ENCODE assay signal across 16 mouse cellular contexts in the genomic region with DNA sequence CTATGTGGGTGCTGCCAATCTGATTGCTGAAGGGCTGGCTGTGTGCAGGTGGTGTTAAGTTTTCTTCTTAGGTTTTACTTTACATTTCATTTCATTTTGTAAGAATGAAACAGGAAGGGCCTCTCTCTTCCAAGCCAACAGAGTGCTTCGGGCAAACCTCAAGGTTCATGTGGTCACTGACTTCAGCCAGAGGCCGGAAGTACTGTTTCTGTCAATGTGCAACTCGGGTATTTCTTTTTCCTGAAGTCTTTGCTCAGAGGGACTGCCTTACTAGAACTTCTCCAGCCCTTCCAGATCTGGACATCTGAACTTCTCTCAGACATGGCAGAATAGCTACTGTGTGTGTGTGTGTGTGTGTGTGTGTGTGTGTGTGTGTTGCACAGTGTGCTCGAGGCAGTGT. TPM values are rescaled to one million over a fixed set of nuclear protein-coding genes. Genes with fewer than 3 reads are reported as not detected.
A peak's percentile ranks its signal among the peaks of the same experiment; 100 is the strongest.
DNase-seq lines count a peak whose midpoint lies in the region; ATAC-seq and TF ChIP-seq lines count a peak whose summit lies in the region.
"Had no signal": no experiment of that assay in that cellular context is flagged by ENCODE, and none has a peak within 500 bp of the region (broad histone marks: within the 10 kb centered on the region; RNA-seq: fewer than 3 reads in every experiment).

A gene (plus strand): TSS at position 213 of the 400 bp plus-strand sequence.

- H3K9ac ChIP-seq in lung, embryonic 14.5 days, result no peak within 1 kb of the TSS
- H3K9ac ChIP-seq in neural tube, embryonic 15.5 days (replicated peaks), result no peak within 1 kb of the TSS
- H3K9ac ChIP-seq: forebrain, embryonic 12.5 days; hindbrain, embryonic 12.5 days; liver, embryonic 14.5 days had no signal

- TF ChIP-seq CTCF in lung, embryonic 14.5 days (IDR thresholded peaks at IDR 0.05; ENCODE audit: low read depth), result no peak
- TF ChIP-seq CTCF in small intestine, adult 2 months (IDR thresholded peaks at IDR 0.05; ENCODE audit: extremely low read depth, insufficient read length, insufficient replicate concordance, low read depth, low read length), result no peak

- H3K4me1 ChIP-seq in heart, embryonic 10.5 days, result no peaks in the 10 kb centered on the region; the same call in 1 of the 2 replicates
- H3K4me1 ChIP-seq in lung, embryonic 14.5 days (ENCODE audit: insufficient read depth), result no peaks in the 10 kb centered on the region
- H3K4me1 ChIP-seq in small intestine, adult 2 months (ENCODE audit: control insufficient read depth, insufficient read depth, insufficient read length, low read length), result no peaks in the 10 kb centered on the region
- no peaks in the 10 kb centered on the region for H3K4me1 ChIP-seq in neural tube, embryonic 15.5 days
- H3K4me1 ChIP-seq: forebrain, embryonic 12.5 days; hindbrain, embryonic 12.5 days had no signal

- no peak within 1 kb of the TSS for H3K4me2 ChIP-seq in lung, embryonic 14.5 days
- no peak within 1 kb of the TSS for H3K4me2 ChIP-seq in neural tube, embryonic 15.5 days
- H3K4me2 ChIP-seq: forebrain, embryonic 12.5 days; hindbrain, embryonic 12.5 days had no signal

- DNase-seq in heart, adult 9 months (ENCODE audit: low spot score in 2 of 2), result peak; percentile 10 to 11
- DNase-seq in heart, embryonic 10.5 days (ENCODE audit: low spot score), result no peak
- peak; percentile 5 for DNase-seq in lung, embryonic 14.5 days
- no peak for DNase-seq in lung, postnatal 14 days
- peak; percentile 51 to 70 for DNase-seq in kidney, postnatal 25 days
- no peak for DNase-seq in right cerebral cortex, postnatal 36 days (ENCODE audit: low spot score in 2 of 2)
- DNase-seq: adrenal gland, postnatal 14 days; cerebellum, postnatal 36 days had no signal

- 72% methylated on average over 4 of the region's 4 CpGs for WGBS in heart, embryonic 10.5 days
- whole genome bisulfite sequencing in lung, embryonic 14.5 days, result 64% methylated on average over 4 of the region's 4 CpGs
- 51% methylated on average over 4 of the region's 4 CpGs for WGBS in small intestine, adult 2 months
- 85% methylated on average over 4 of the region's 4 CpGs for WGBS in neural tube, embryonic 15.5 days

- H3K4me3 ChIP-seq in heart, embryonic 10.5 days, result no peak within 1 kb of the TSS
- H3K4me3 ChIP-seq in lung, embryonic 14.5 days (ENCODE audit: low read depth, low read length), result no peak within 1 kb of the TSS
- H3K4me3 ChIP-seq in small intestine, adult 2 months (ENCODE audit: low read depth, low read length), result no peak within 1 kb of the TSS; the same call in 1 of the 2 replicates
- H3K4me3 ChIP-seq in neural tube, embryonic 15.5 days (replicated peaks), result no peak within 1 kb of the TSS
- H3K4me3 ChIP-seq: forebrain, embryonic 12.5 days; hindbrain, embryonic 12.5 days; myocyte had no signal

- no peaks in the 10 kb centered on the region for H3K27me3 ChIP-seq in heart, embryonic 10.5 days (ENCODE audit: insufficient read depth, poor library complexity, severe bottlenecking)
- no peaks in the 10 kb centered on the region for H3K27me3 ChIP-seq in lung, embryonic 14.5 days (ENCODE audit: insufficient read depth, low read length)
- H3K27me3 ChIP-seq in small intestine, adult 2 months (ENCODE audit: control insufficient read depth, insufficient read depth, low read length), result no peaks in the 10 kb centered on the region
- no peaks in the 10 kb centered on the region for H3K27me3 ChIP-seq in neural tube, embryonic 15.5 days (replicated peaks)
- H3K27me3 ChIP-seq: forebrain, embryonic 12.5 days; hindbrain, embryonic 12.5 days had no signal

- H3K9me3 ChIP-seq in heart, embryonic 10.5 days, result no peaks in the 10 kb centered on the region
- H3K9me3 ChIP-seq in lung, embryonic 14.5 days (ENCODE audit: low read depth, low read length), result no peaks in the 10 kb centered on the region
- H3K9me3 ChIP-seq in neural tube, embryonic 15.5 days (replicated peaks), result no peaks in the 10 kb centered on the region
- H3K9me3 ChIP-seq: forebrain, embryonic 12.5 days; G1E; hindbrain, embryonic 12.5 days had no signal

- no peak for TF ChIP-seq POLR2A in small intestine, adult 2 months (IDR thresholded peaks at IDR 0.05; ENCODE audit: low read depth, low read length)

- no peak within 1 kb of the TSS for H3K27ac ChIP-seq in heart, embryonic 10.5 days
- no peak within 1 kb of the TSS for H3K27ac ChIP-seq in lung, embryonic 14.5 days (ENCODE audit: low read depth)
- H3K27ac ChIP-seq in small intestine, adult 2 months (ENCODE audit: insufficient read depth, low read depth, low read length), result 0 out of 2 replicates have a peak within 1 kb of the TSS, but pooled peaks have one; percentile 16
- H3K27ac ChIP-seq in neural tube, embryonic 15.5 days (replicated peaks), result no peak within 1 kb of the TSS
- H3K27ac ChIP-seq: forebrain, embryonic 12.5 days; hindbrain, embryonic 12.5 days; liver, embryonic 14.5 days had no signal

- H3K36me3 ChIP-seq in heart, embryonic 10.5 days, result no peaks in the 10 kb centered on the region
- H3K36me3 ChIP-seq in lung, embryonic 14.5 days (ENCODE audit: insufficient read depth), result no peaks in the 10 kb centered on the region
- no peaks in the 10 kb centered on the region for H3K36me3 ChIP-seq in small intestine, adult 2 months (ENCODE audit: control insufficient read depth, insufficient read depth, low read length)
- no peaks in the 10 kb centered on the region for H3K36me3 ChIP-seq in neural tube, embryonic 15.5 days
- H3K36me3 ChIP-seq: forebrain, embryonic 12.5 days; G1E; hindbrain, embryonic 12.5 days had no signal

- no peak for ATAC-seq in lung, embryonic 14.5 days (ENCODE audit: insufficient read depth)
- ATAC-seq in neural tube, embryonic 15.5 days (ENCODE audit: low FRiP score), result no peak

RNA-seq across cellular contexts. Expression of the gene that starts here (rescaled TPM):
- polyA plus RNA-seq in heart, embryonic 10.5 days (2016; fragmentation: Nextera tagmentation; extraction: Ambion mirVana), result 0.13 and 0.14 TPM in 2 replicates
- 0.75 and 0.92 TPM in 2 replicates for polyA plus RNA-seq in lung, embryonic 14.5 days (2014; fragmentation: Nextera tagmentation; extraction: Ambion mirVana)
- 0.43 and 0.77 TPM in 2 replicates for polyA plus RNA-seq in small intestine, adult 2 months (2012; rRNA removed)
- polyA plus RNA-seq in neural tube, embryonic 15.5 days (2015; fragmentation: Nextera tagmentation; extraction: Ambion mirVana), result 0.60 and 0.65 TPM in 2 replicates
- polyA plus RNA-seq: C2C12, G1E, myocyte had no signal

Comparison
In these comparisons a context has a peak if more than half of its experiments do, and no peak if none do; other contexts are left out.
1. DNase-seq: peak in heart, adult 9 months (2 of 2) and kidney, postnatal 25 days (2 of 2); none in heart, embryonic 10.5 days (single experiment), lung, postnatal 14 days (single experiment) and right cerebral cortex, postnatal 36 days (0 of 2).
2. Peak in DNase-seq in lung, embryonic 14.5 days; RNA of the gene not detected or under 1 TPM.